Mouse (Mus musculus): ENCODE measurements around the gene Trappc2l.

DNA sequence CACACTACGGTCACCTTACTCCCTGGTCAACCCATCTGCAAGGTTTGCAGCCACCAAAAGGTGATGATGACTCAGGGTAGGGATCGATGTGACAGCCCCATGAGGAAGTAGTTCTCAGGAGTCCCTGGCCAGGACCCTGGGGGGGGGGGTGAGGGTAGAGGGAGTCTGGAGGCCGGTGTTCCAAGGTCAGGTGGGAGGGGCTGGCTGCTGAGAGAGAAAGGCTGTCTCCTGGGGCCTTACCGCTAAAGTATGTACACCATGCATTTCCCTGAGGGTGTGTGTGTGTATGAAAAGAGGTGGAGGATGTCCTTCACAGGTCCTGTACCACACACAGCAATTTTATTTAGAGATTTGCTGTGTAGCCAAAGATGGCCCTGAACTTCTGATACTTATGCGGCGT, 41.2 kb downstream of the Trappc2l start:
- TF ChIP-seq CTCF (IDR thresholded peaks at IDR 0.05; ENCODE audit: low read depth), result no peak
- no peak for TF ChIP-seq EP300 (IDR thresholded peaks at IDR 0.05; ENCODE audit: low read depth)

All from liver, postnatal 0 days (tissue).